Mouse (Mus musculus) adrenal gland, adult 18-20 months (tissue): ENCODE data around the gene Coro2a. TPM values are rescaled to one million over a fixed set of nuclear protein-coding genes. Genes with fewer than 3 reads are reported as not detected.
A peak's percentile ranks its signal among the peaks of the same experiment; 100 is the strongest.
"Not testable (repeated sequence)": the region's sequence is repeated elsewhere in the genome, so short reads cannot be mapped to it uniquely, and the experiment has no call there.

Experiments
- DNase-seq, 2 experiments: peaks; one replicate each; pipeline ENCODE4 v3.0.0; 2021 to 2022; ENCODE audit warnings: low spot score in 2 of 2
- total RNA-seq, 2 experiments: library from RNA; stranded (reverse); gene quantifications; 1 replicate in 1 of 2; 2 replicates in 1 of 2; pipeline ENCODE4 v1.2.3; 2021

Gene Coro2a
- total RNA-seq, 2 experiments from 2014 or later = 2.1 to 2.6 TPM

GRCm38 (mm10) chr4:46614641-46615040, 12.6 kb upstream of the Coro2a start:
- no peak for DNase-seq

- DNase-seq = no peak
These were observed 11.6 kb upstream of the Coro2a start for GRCm38 (mm10) chr4:46613618-46614017.

GRCm38 (mm10) chr4:46611181-46611580, 9.2 kb upstream of the Coro2a start:
- peak; percentile 80 to 84 for DNase-seq

GRCm38 (mm10) chr4:46607601-46608000, 5.6 kb upstream of the Coro2a start:
- DNase-seq = peak in 1 of 2 experiments; percentile 34

- DNase-seq = no peak
These were observed 3.4 kb upstream of the Coro2a start for GRCm38 (mm10) chr4:46605451-46605850.

GRCm38 (mm10) chr4:46602704-46603103, 702 bp upstream of the Coro2a start:
- DNase-seq = no peak

- peak in 1 of 2 experiments; percentile 40 for DNase-seq
These were observed 651 bp downstream of the Coro2a start for GRCm38 (mm10) chr4:46601258-46601843.

GRCm38 (mm10) chr4:46600473-46601257, 1.3 kb downstream of the Coro2a start:
- DNase-seq = peak in 1 of 2 experiments; percentile 18

GRCm38 (mm10) chr4:46599609-46600008, 2.4 kb downstream of the Coro2a start:
- not testable (repeated sequence) for DNase-seq

- peak in 1 of 2 experiments; percentile 16 for DNase-seq
These were observed 3.0 kb downstream of the Coro2a start for GRCm38 (mm10) chr4:46598981-46599380.

GRCm38 (mm10) chr4:46598111-46598510, 3.9 kb downstream of the Coro2a start:
- peak in 1 of 2 experiments; percentile 13 for DNase-seq

GRCm38 (mm10) chr4:46597286-46597961, 4.6 kb downstream of the Coro2a start:
- peak in 1 of 2 experiments; percentile 16 for DNase-seq

- no peak for DNase-seq
These were observed 5.6 kb downstream of the Coro2a start for GRCm38 (mm10) chr4:46596398-46596797.

GRCm38 (mm10) chr4:46594131-46594530, 7.9 kb downstream of the Coro2a start:
- DNase-seq = peak in 1 of 2 experiments; percentile 12

- DNase-seq = no peak
These were observed 8.5 kb downstream of the Coro2a start for GRCm38 (mm10) chr4:46593472-46593871.

GRCm38 (mm10) chr4:46591833-46592520, 10.0 kb downstream of the Coro2a start:
- DNase-seq = no peak

- no peak for DNase-seq
These were observed 11.2 kb downstream of the Coro2a start for GRCm38 (mm10) chr4:46590810-46591209.

- DNase-seq = no peak
These were observed 11.9 kb downstream of the Coro2a start for GRCm38 (mm10) chr4:46589946-46590684.

GRCm38 (mm10) chr4:46589151-46589550, 12.9 kb downstream of the Coro2a start:
- DNase-seq = no peak

GRCm38 (mm10) chr4:46586473-46586872, 15.5 kb downstream of the Coro2a start:
- no peak for DNase-seq

- DNase-seq = no peak
These were observed 16.2 kb downstream of the Coro2a start for GRCm38 (mm10) chr4:46585811-46586190.
